Mouse (Mus musculus): ENCODE measurements around the gene Acot8.

- TF ChIP-seq CTCF (IDR thresholded peaks at IDR 0.05) = no peak
- no peak for TF ChIP-seq EP300 (IDR thresholded peaks at IDR 0.05)
Observed at GRCm38 (mm10) chr2:164815821-164816220, 11.1 kb upstream of the Acot8 start.

Measured in lung, postnatal 0 days (tissue).